Mouse (Mus musculus): ENCODE results near the gene Olfr1410.

DNA sequence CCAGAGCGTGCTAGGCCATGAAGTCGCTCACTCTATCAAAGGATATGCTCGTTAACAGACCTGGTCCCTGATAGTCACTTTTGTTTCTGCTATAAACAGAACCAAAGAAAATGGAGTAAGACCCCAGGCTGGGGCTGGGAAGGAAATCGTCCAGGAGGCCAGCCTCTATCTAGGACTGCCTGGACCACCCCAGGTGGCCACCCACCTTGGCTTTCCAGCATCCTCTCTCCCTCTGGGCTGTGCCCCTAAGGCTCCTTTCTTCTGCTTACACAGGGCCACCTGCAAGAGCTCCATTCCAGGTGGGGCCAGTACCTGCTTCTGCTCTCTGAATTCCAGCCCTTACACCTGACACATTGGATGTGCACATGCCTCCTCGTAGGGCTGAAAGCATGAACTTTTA is 26.6 kb downstream of the Olfr1410 start:
- TF ChIP-seq GATA1 (IDR thresholded peaks at IDR 0.05; ENCODE audit: borderline replicate concordance, low read length) (no peak), FLI1 (IDR thresholded peaks at IDR 0.05; ENCODE audit: low read length) (no peak)

Measured in megakaryocyte, embryonic 14.5 days (primary cell).